Mouse (Mus musculus) midbrain, postnatal 0 days (tissue): ENCODE results near the gene H2-Oa. TPM values are rescaled to one million over a fixed set of nuclear protein-coding genes. Genes with fewer than 3 reads are reported as not detected.

ENCODE experiments used
- ATAC-seq: fragments of 200-750 bp; cut with Nextera tagmentation; 2 replicates; pipeline ENCODE4 v1.8.0; 2017; ENCODE audit warnings: moderate number of reproducible peaks, mild to moderate bottlenecking, moderate TSS enrichment, moderate library complexity; ENCODE audit not compliant: low FRiP score
- DNase-seq: peaks from one replicate; pipeline ENCODE4 v3.0.0-alpha.2; 2015; ENCODE audit warnings: low spot score
- H3K27ac ChIP-seq: fragments of 300-500 bp; sonication (generic); 2 replicates; pipeline ENCODE4 v1.5.1; 2014; ENCODE audit warnings: low read depth, mild to moderate bottlenecking, low read length, mixed read lengths
- H3K27me3 ChIP-seq: fragments of 300-500 bp; sonication (generic); 2 replicates; pipeline ENCODE4 v1.6.1; 2014; ENCODE audit warnings: low read length, control low read depth, mixed read lengths; ENCODE audit not compliant: insufficient read depth
- H3K36me3 ChIP-seq: fragments of 300-500 bp; sonication (generic); 2 replicates; pipeline ENCODE4 v1.6.1; 2014; ENCODE audit warnings: low read length, control low read depth, mixed read lengths; ENCODE audit not compliant: insufficient read depth
- H3K4me1 ChIP-seq: fragments of 300-500 bp; sonication (generic); 2 replicates; pipeline ENCODE4 v1.6.1; 2014; ENCODE audit warnings: mild to moderate bottlenecking, control low read depth, antibody characterized with exemption, low read length, mixed read lengths; ENCODE audit not compliant: insufficient read depth
- H3K4me2 ChIP-seq: fragments of 300-500 bp; sonication (generic); 2 replicates; pipeline ENCODE4 v1.6.1; 2014; ENCODE audit warnings: low read depth, mild to moderate bottlenecking, low read length, mixed read lengths; ENCODE audit not compliant: poor library complexity, severe bottlenecking
- H3K4me3 ChIP-seq: fragments of 300-500 bp; sonication (generic); 2 replicates; pipeline ENCODE4 v1.5.1; 2014; ENCODE audit warnings: low read depth, mild to moderate bottlenecking, low read length, moderate library complexity
- H3K9ac ChIP-seq: fragments of 300-500 bp; sonication (generic); replicated peaks from 2 replicates; pipeline ENCODE4 v1.6.1; 2014; ENCODE audit warnings: mild to moderate bottlenecking, low read length, moderate library complexity, mixed read lengths; ENCODE audit not compliant: poor library complexity, severe bottlenecking
- H3K9me3 ChIP-seq: fragments of 300-500 bp; sonication (generic); 2 replicates; pipeline ENCODE4 v1.6.1; 2016; ENCODE audit warnings: low read length, control low read depth
- CTCF ChIP-seq: IDR thresholded peaks from 2 replicates; pipeline ENCODE4 v1.5.1; 2016; ENCODE audit warnings: antibody characterized with exemption, mild to moderate bottlenecking
- WGBS: fragments of 180-500 bp; shearing (Covaris S2); extraction: QIAGEN DNeasy Blood & Tissue Kit; methylation state at CpG from one replicate; pipeline ENCODE4 v1.1.7; 2014; 5-methylcytosine and 5-hydroxymethylcytosine counted together
- polyA plus RNA-seq: library from polyadenylated mRNA; unstranded; fragments of >200 nt; fragmentation: Nextera tagmentation; extraction: Ambion mirVana; gene quantifications from 2 replicates; pipeline ENCODE4 v1.2.1, GENCODE M21; 2015
- total RNA-seq: library from RNA; depleted of rRNA; stranded (reverse); fragments of >200 nt; gene quantifications from 2 replicates; pipeline ENCODE4 v1.2.3, GENCODE M21; 2014

The H2-Oa gene
- total and polyA plus RNA-seq, 2 experiments from 2014 or later, result 0.23 TPM; not detected in 1

DNA sequence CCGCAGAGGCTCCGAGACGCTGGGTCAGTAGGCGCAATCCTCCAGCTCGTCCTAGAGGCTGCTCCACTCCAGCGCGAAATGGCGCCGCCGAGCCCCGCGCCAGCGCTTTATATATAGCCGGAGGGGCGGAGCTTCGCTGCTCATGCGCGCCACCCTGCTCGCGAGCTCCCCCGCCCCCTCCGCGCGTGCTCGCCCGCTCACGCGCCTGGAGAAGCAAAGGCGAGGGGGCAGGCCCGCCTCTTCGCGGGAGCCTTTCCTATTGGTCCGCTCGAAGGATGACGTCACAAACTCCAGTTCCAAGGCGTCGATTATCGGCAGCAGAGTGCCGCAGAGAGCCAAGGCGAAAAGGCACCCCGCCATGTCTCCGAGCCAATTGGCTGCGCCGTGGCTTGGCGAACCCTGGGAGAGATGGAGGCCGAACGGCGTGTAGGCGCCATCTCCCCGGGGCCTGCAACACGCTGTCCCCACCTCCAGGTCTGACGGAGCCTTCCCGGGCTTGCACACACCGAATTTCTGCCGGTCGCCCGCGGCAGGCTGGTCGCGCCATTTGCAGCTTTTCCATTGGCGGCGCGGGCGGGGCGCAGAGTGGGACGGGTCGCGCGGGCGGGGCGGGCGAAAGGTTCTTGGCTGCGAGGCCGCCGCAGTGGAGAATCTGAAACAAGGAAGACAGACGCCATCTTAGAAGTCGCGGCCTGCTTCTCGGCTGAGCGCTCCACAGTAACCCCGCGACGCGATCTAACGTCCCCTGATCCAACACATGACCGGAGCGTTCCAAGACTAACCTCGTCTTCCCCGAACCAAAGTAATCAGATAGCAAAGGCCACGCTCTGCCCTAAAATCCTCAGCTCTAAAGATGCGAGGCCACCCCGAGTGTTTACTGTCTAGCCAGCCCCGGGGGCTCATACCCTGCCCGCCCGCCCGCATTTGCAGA, 27.4 kb downstream of the H2-Oa start, which contains the start of gene H2-DMa:
H2-DMa (plus strand) TSS at position 293 of the 931 bp plus-strand sequence.
- Histone ChIP-seq H3K4me1 (peaks cover 7% of the 10 kb centered on the region), H3K36me3 (peaks cover 21% of the 10 kb centered on the region), H3K4me3 (peak within 1 kb of the TSS; percentile 77), H3K27ac (peak within 1 kb of the TSS; percentile 100), H3K4me2 (peak within 1 kb of the TSS; percentile 86), H3K27me3 (no peaks in the 10 kb centered on the region), H3K9me3 (no peaks in the 10 kb centered on the region), H3K9ac (peak within 1 kb of the TSS; percentile 93)
- peak; percentile 84 for ATAC-seq
- under 1% methylated on average over 95 of the region's 96 CpGs for WGBS
- DNase-seq, result peak; percentile 100
- no peak for TF ChIP-seq CTCF

GRCm38 (mm10) chr17:34120180-34120723, 28.1 kb downstream of the H2-Oa start:
- peak overlapping the region; percentile 77 for H3K4me3 ChIP-seq
- peaks cover 14% of the 10 kb centered on the region for H3K36me3 ChIP-seq
- WGBS, result 0% methylated on average over 31 of the region's 42 CpGs
- ATAC-seq (peak; percentile 12; the same call in 1 of the 2 replicates), DNase-seq (peak; percentile 91)
- no peaks in the 10 kb centered on the region for H3K9me3 ChIP-seq
- H3K4me2 ChIP-seq, result peak overlapping the region; percentile 86
- H3K27me3 ChIP-seq, result no peaks in the 10 kb centered on the region
- TF ChIP-seq CTCF, result no peak
- H3K9ac ChIP-seq, result peak overlapping the region; percentile 93
- H3K4me1 ChIP-seq, result peaks cover 7% of the 10 kb centered on the region
- H3K27ac ChIP-seq, result peak overlapping the region; percentile 100

- ATAC-seq, result 0 out of 2 replicates have a peak, but pooled peaks have one; percentile 0
- Histone ChIP-seq H3K9ac (peak overlapping the region; percentile 93), H3K27ac (peak overlapping the region; percentile 100), H3K36me3 (peaks cover 8% of the 10 kb centered on the region), H3K4me1 (peaks cover 7% of the 10 kb centered on the region), H3K4me2 (peak overlapping the region; percentile 86), H3K4me3 (peak overlapping the region; percentile 77), H3K9me3 (no peaks in the 10 kb centered on the region), H3K27me3 (no peaks in the 10 kb centered on the region)
- no peak for DNase-seq
- peak; percentile 9; the same call in 1 of the 2 replicates for TF ChIP-seq CTCF
- under 1% methylated on average over 31 of the region's 31 CpGs for WGBS
Measured at GRCm38 (mm10) chr17:34120814-34121171, 28.7 kb downstream of the H2-Oa start.

GRCm38 (mm10) chr17:34121172-34121878, 29.2 kb downstream of the H2-Oa start:
- Histone ChIP-seq H3K9ac (peak overlapping the region; percentile 93), H3K27ac (peak overlapping the region; percentile 100), H3K27me3 (no peaks in the 10 kb centered on the region), H3K4me3 (peak overlapping the region; percentile 77), H3K4me1 (peaks cover 7% of the 10 kb centered on the region), H3K36me3 (peaks cover 6% of the 10 kb centered on the region), H3K4me2 (peak overlapping the region; percentile 86), H3K9me3 (no peaks in the 10 kb centered on the region)
- peak; percentile 12; the same call in 1 of the 2 replicates for ATAC-seq
- WGBS, result under 1% methylated on average over 34 of the region's 35 CpGs
- no peak for TF ChIP-seq CTCF
- DNase-seq, result peak; percentile 88

GRCm38 (mm10) chr17:34121879-34122187, 29.7 kb downstream of the H2-Oa start:
- Histone ChIP-seq H3K9ac (peak overlapping the region; percentile 93), H3K27me3 (no peaks in the 10 kb centered on the region), H3K27ac (peak overlapping the region; percentile 100), H3K4me1 (peaks cover 7% of the 10 kb centered on the region), H3K4me3 (peak overlapping the region; percentile 77), H3K4me2 (peak overlapping the region; percentile 86), H3K9me3 (no peaks in the 10 kb centered on the region), H3K36me3 (peaks cover under 1% of the 10 kb centered on the region; the same call in 1 of the 2 replicates)
- TF ChIP-seq CTCF, result no peak
- DNase-seq, result peak; percentile 73
- ATAC-seq, result peak; percentile 22; the same call in 1 of the 2 replicates
- WGBS, result 3% methylated on average over 8 of the region's 10 CpGs
